Mouse (Mus musculus) lung, adult 2 months (tissue): Measurements from ENCODE around the gene Abcd3.

Source experiments
- CTCF ChIP-seq: fragments of 200-500 bp; IDR thresholded peaks from 2 replicates; pipeline ENCODE4 v1.5.1; 2011; ENCODE audit warnings: mild to moderate bottlenecking, low read length, control low read depth; ENCODE audit not compliant: insufficient read depth
- POLR2A ChIP-seq: fragments of 200-500 bp; IDR thresholded peaks from 2 replicates; pipeline ENCODE4 v1.6.1; 2011; ENCODE audit warnings: low read depth, mild to moderate bottlenecking, control low read depth, low read length, borderline replicate concordance; ENCODE audit errors: extremely low read depth

DNA sequence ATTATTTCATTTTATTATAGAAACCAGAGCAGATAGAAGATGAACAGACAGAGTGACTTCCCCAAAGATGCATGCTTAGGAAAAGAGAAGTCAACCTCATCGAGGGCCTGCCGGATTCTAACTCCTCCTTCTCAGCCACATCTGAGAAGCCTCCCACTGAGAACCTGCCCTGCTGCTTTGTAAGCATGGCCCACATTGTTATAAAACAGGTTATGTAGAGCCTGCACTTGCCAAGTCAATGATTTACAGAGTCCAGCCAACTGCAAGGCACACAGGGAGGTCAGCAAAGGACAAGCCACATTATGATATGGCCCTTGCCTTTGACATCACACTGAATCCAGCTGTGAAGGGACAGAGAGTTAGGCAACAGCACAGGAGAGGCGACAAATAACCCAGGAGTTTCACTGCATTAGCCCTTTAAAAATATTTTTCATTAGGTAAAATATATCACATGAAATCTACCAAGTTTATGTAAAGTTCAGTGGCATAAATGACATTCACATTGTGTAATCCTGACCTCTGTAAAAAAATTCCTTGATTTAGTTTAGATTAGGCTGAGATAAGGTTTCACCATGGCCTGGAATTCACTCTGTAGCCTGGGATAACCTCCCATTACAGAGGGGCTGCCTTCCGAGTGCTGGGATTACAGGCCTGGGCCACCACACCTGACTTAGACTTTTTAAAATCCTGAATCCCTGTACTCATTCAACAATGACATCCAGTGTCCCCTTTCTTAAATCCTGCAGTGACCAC, 37.1 kb upstream of the Abcd3 start:
- no peak for TF ChIP-seq POLR2A
- no peak for TF ChIP-seq CTCF
